Mouse (Mus musculus) heart, postnatal 0 days (tissue): Measurements from ENCODE around the gene Cldn12.

Experiments used
- CTCF ChIP-seq: IDR thresholded peaks from 2 replicates; pipeline ENCODE4 v1.5.1; 2016; ENCODE audit warnings: antibody characterized with exemption, control low read depth, low read depth
- EP300 ChIP-seq: IDR thresholded peaks from 2 replicates; pipeline ENCODE4 v1.6.1; 2016; ENCODE audit warnings: antibody characterized with exemption, low read depth

DNA sequence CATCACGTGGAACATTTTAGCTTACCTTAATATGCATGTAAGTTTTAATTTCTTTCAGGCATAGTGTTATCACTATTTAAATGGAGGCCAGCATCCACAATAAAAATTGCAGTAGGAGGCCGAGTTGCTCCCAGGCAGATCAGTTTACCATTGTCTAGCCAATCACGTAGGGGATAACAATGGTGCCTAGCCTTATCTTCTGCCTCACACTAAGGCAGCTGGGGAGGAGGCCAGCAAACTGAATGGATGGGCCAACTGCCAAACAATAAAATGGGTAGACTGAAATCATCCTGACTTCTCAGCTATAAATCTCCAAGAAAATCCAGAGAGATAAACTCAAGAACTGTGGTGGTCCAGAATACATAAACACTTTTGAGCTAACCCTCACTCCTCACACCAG is 25.0 kb upstream of the Cldn12 start:
- TF ChIP-seq EP300 (no peak), CTCF (no peak)
